In genomic region chr3:73591757-73592533, GRCm38 (mm10) we compare ENCODE assay signal across 22 mouse cellular contexts.
DNase-seq lines count a peak whose midpoint lies in the region; ATAC-seq and TF ChIP-seq lines count a peak whose summit lies in the region.
"Had no signal": no experiment of that assay in that cellular context is flagged by ENCODE, and none has a peak within 500 bp of the region (broad histone marks: within the 10 kb centered on the region; RNA-seq: fewer than 3 reads in every experiment).

No protein-coding gene starts in this region.

- no peaks in the 10 kb centered on the region for H3K36me3 ChIP-seq in hindbrain, embryonic 12.5 days
- H3K36me3 ChIP-seq in hindbrain, embryonic 10.5 days, result no peaks in the 10 kb centered on the region
- H3K36me3 ChIP-seq in midbrain, embryonic 13.5 days, result no peaks in the 10 kb centered on the region
- no peaks in the 10 kb centered on the region for H3K36me3 ChIP-seq in midbrain, embryonic 16.5 days (ENCODE audit: control insufficient read depth, insufficient read depth, low read length)
- H3K36me3 ChIP-seq: embryonic facial prominence, embryonic 15.5 days; forebrain, embryonic 10.5 days; heart, embryonic 10.5 days had no signal

- no peak for TF ChIP-seq POLR2A in brain, embryonic 14.5 days (IDR thresholded peaks at IDR 0.05; ENCODE audit: borderline replicate concordance, extremely low read depth, insufficient read depth, insufficient read length, poor library complexity, severe bottlenecking)

- H3K9me3 ChIP-seq in hindbrain, embryonic 12.5 days (replicated peaks), result no peaks in the 10 kb centered on the region
- H3K9me3 ChIP-seq in hindbrain, embryonic 10.5 days, result no peaks in the 10 kb centered on the region
- H3K9me3 ChIP-seq in midbrain, embryonic 13.5 days, result no peaks in the 10 kb centered on the region
- H3K9me3 ChIP-seq in midbrain, embryonic 16.5 days (replicated peaks; ENCODE audit: control insufficient read depth, low read length, poor library complexity, severe bottlenecking), result no peaks in the 10 kb centered on the region
- H3K9me3 ChIP-seq: embryonic facial prominence, embryonic 15.5 days; forebrain, embryonic 10.5 days; heart, embryonic 10.5 days had no signal

- TF ChIP-seq CTCF in brain, embryonic 14.5 days (IDR thresholded peaks at IDR 0.05; ENCODE audit: borderline replicate concordance, extremely low read depth, insufficient read depth, insufficient read length), result no peak

- peak; percentile 56; the same call in 1 of the 2 replicates for ATAC-seq in hindbrain, embryonic 12.5 days (ENCODE audit: low FRiP score)
- peak; percentile 67; the same call in 1 of the 2 replicates for ATAC-seq in midbrain, embryonic 13.5 days
- no peak for ATAC-seq in midbrain, embryonic 16.5 days
- ATAC-seq: activated CD4-positive, CD25-positive, alpha-beta regulatory T cell, adult 4 months; forebrain, embryonic 16.5 days; Patski had no signal

- no peak overlapping the region for H3K27ac ChIP-seq in hindbrain, embryonic 12.5 days
- H3K27ac ChIP-seq in hindbrain, embryonic 10.5 days, result no peak overlapping the region
- no peak overlapping the region for H3K27ac ChIP-seq in midbrain, embryonic 13.5 days
- H3K27ac ChIP-seq in midbrain, embryonic 16.5 days (ENCODE audit: low read length), result no peak overlapping the region
- H3K27ac ChIP-seq: embryonic facial prominence, embryonic 15.5 days; forebrain, embryonic 10.5 days; heart, embryonic 10.5 days had no signal

- H3K4me1 ChIP-seq in hindbrain, embryonic 12.5 days, result no peaks in the 10 kb centered on the region
- no peaks in the 10 kb centered on the region for H3K4me1 ChIP-seq in hindbrain, embryonic 10.5 days (replicated peaks)
- H3K4me1 ChIP-seq in midbrain, embryonic 13.5 days (replicated peaks), result no peaks in the 10 kb centered on the region
- no peaks in the 10 kb centered on the region for H3K4me1 ChIP-seq in midbrain, embryonic 16.5 days (ENCODE audit: control insufficient read depth, insufficient read depth, low read length)
- H3K4me1 ChIP-seq: embryonic facial prominence, embryonic 15.5 days; forebrain, embryonic 10.5 days had no signal

- H3K4me2 ChIP-seq in hindbrain, embryonic 12.5 days (replicated peaks), result no peak overlapping the region
- no peak overlapping the region for H3K4me2 ChIP-seq in midbrain, embryonic 13.5 days (replicated peaks)
- no peak overlapping the region for H3K4me2 ChIP-seq in midbrain, embryonic 16.5 days (ENCODE audit: low read length)
- H3K4me2 ChIP-seq: embryonic facial prominence, embryonic 15.5 days had no signal

- WGBS in hindbrain, embryonic 12.5 days, result 69% methylated on average over 5 of the region's 5 CpGs
- WGBS in hindbrain, embryonic 10.5 days, result 83% methylated on average over 5 of the region's 5 CpGs
- WGBS in midbrain, embryonic 13.5 days, result 89% methylated on average over 5 of the region's 5 CpGs
- 80% methylated on average over 3 of the region's 5 CpGs for WGBS in midbrain, embryonic 16.5 days

- H3K4me3 ChIP-seq in hindbrain, embryonic 12.5 days, result no peak overlapping the region
- H3K4me3 ChIP-seq in hindbrain, embryonic 10.5 days, result no peak overlapping the region
- no peak overlapping the region for H3K4me3 ChIP-seq in midbrain, embryonic 13.5 days (replicated peaks)
- no peak overlapping the region for H3K4me3 ChIP-seq in midbrain, embryonic 16.5 days (ENCODE audit: low read depth, low read length)
- H3K4me3 ChIP-seq: embryonic facial prominence, embryonic 15.5 days; erythroblast, embryonic 14.5 days; forebrain, embryonic 10.5 days; heart, embryonic 10.5 days had no signal

- no peak overlapping the region for H3K9ac ChIP-seq in hindbrain, embryonic 12.5 days
- no peak overlapping the region for H3K9ac ChIP-seq in midbrain, embryonic 13.5 days (replicated peaks)
- no peak overlapping the region for H3K9ac ChIP-seq in midbrain, embryonic 16.5 days (ENCODE audit: low read depth, low read length)
- H3K9ac ChIP-seq: embryonic facial prominence, embryonic 15.5 days had no signal

- no peak for DNase-seq in hindbrain, embryonic 10.5 days (ENCODE audit: low spot score)
- peak; percentile 6 for DNase-seq in brain, embryonic 14.5 days (ENCODE audit: low read depth)
- DNase-seq in retina, embryonic 14.5 days (ENCODE audit: low spot score), result peak; percentile 28
- no peak for DNase-seq in testis, postnatal 10 days (ENCODE audit: low spot score)
- DNase-seq: adrenal gland, postnatal 14 days; cerebellum, adult 18-20 months; cerebellum, adult 9-11 months; cerebellum, postnatal 36 days; gastrocnemius, postnatal 10 days; heart, adult 18-20 months; heart, postnatal 10 days had no signal

- no peaks in the 10 kb centered on the region for H3K27me3 ChIP-seq in hindbrain, embryonic 12.5 days
- H3K27me3 ChIP-seq in hindbrain, embryonic 10.5 days (ENCODE audit: insufficient read depth, poor library complexity, severe bottlenecking), result no peaks in the 10 kb centered on the region
- H3K27me3 ChIP-seq in midbrain, embryonic 13.5 days, result no peaks in the 10 kb centered on the region
- H3K27me3 ChIP-seq in midbrain, embryonic 16.5 days (ENCODE audit: control insufficient read depth, insufficient read depth, low read depth, low read length), result no peaks in the 10 kb centered on the region
- H3K27me3 ChIP-seq: CH12.LX; embryonic facial prominence, embryonic 15.5 days; Patski had no signal

Comparison
In these comparisons a context has a peak if more than half of its experiments do, and no peak if none do; other contexts are left out.
1. DNase-seq: peak in brain, embryonic 14.5 days (single experiment) and retina, embryonic 14.5 days (single experiment); none in hindbrain, embryonic 10.5 days (single experiment) and testis, postnatal 10 days (single experiment).